Mouse (Mus musculus) thymus, postnatal 25 days (tissue): ENCODE measurements around the gene Rtn4rl2.

ENCODE experiments used
- DNase-seq: peaks from one replicate; pipeline ENCODE4 v3.0.0; 2022

Gene Rtn4rl2

DNA sequence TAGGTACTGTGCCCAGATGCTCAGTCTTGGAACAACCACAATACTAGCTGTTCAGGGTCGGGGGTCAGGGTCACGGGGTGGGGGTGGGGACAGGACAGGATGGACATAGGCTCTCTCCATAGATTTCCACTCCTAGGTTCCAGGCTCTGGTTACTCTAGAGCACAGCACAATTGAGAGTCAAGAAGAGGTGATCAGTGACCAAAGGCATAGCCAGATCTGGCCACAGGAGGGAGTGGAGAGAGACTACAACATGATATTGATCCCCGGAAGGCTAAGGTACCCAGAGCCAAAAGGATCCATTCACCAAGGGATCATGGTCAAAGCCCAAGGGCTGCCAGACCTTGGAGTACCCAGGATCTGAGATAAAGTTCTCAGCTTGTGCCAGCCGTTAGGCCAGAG is 1.9 kb downstream of the Rtn4rl2 start:
- DNase-seq = no peak

DNA sequence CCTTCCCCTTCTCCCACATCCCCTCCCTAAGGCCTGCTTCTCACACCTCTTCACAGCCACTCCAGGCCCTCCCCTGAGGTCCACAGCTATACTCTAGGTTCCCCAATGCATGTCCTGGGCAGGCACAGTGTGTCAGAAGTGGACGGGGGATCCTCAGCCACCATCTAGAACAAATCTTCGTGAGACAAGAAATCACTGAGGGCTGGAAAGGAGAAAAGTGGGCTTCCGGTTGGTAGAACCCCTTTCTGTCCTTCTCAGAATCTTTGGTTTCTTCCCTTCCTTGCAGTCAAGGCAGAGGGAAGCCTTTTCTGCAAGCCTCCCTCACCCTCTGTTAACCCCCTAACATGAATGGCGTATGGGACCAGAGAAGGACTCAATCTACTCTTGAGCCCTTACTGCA is 2.6 kb downstream of the Rtn4rl2 start:
- no peak for DNase-seq

DNA sequence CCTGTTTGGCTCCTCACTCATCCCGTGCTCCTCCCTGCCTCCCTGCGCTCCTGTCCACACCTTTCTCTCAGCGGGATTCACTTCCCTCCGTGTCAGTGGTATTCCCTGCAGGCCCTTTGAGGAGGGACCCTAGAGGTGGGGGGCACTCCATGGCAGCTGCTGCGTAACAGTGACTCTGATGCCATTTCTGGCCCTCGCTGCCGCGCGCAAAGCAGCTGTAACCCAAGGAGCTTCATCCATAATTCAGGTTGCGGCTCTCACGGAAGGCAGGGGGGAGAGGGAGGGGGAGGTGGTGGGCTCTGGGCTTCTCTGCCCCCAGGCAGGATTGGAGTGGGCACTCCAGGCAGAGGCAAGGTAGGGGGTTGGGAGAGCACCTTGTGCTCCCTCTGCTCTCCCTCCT is 3.0 kb downstream of the Rtn4rl2 start:
- no peak for DNase-seq

DNA sequence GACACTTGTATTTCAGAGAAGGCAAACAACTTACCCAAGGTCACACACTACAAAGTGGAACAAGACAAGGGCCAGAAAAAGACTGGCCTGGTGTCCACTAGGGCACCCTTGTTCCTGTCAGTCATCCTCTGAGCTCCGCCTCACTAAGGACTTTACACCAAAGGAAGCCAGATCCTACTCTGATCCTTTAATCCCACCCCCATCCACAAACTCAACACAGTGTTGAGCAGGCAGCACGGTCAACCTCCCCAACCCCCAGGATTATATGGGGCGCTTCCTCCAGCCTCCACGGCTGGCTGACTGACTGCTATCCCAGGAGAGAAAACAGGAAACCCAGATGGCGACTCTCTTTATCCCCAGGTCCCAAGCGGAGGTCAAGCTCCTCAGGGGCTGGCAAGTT is 3.4 kb downstream of the Rtn4rl2 start:
- DNase-seq = no peak

GRCm38 (mm10) chr2:84882606-84883005 is 3.9 kb downstream of the Rtn4rl2 start:
- DNase-seq = no peak

DNA sequence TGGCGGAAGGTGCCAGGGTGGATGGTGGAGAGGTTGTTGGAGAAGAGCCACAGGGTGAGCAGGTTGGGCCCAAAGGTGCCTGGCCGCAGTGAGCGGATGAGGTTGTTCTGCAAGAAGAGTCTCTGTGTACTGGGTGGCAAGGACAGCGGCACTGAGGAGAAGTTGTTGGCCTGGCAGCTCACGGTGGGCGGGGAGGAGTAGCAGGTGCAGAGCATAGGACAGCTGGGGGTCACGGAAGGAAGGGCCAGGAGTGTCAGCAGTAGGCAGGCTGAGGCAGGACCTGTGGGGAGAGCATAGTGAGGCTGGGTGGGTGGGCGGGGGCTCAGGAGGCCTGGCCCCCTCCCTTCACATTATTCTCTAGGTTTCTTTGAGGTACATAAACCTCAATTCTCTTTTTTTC is 5.9 kb downstream of the Rtn4rl2 start:
- DNase-seq = no peak

DNA sequence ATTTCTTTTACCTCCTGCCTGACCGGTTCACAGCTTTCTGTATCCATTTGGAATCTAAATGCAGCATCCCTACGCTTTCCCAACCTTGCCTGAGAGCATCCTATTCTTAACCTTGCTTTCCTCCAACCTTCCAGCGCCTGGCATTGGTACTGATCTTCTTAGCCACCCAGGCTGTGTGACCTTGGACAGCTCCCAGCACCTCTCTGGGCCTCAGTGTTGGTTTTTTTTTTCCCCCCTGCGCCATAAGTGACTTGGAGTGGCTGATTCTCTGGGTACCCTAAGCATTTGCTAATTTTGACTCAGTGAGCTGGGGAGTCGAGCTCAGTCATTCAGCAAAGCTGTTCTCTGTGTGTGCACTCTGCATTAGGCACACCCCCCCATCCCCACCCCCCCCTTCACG is 10.7 kb downstream of the Rtn4rl2 start:
- DNase-seq = no peak

GRCm38 (mm10) chr2:84872105-84872716 is 14.3 kb downstream of the Rtn4rl2 start:
- no peak for DNase-seq

GRCm38 (mm10) chr2:84870623-84871160 is 15.8 kb downstream of the Rtn4rl2 start:
- DNase-seq = no peak

DNA sequence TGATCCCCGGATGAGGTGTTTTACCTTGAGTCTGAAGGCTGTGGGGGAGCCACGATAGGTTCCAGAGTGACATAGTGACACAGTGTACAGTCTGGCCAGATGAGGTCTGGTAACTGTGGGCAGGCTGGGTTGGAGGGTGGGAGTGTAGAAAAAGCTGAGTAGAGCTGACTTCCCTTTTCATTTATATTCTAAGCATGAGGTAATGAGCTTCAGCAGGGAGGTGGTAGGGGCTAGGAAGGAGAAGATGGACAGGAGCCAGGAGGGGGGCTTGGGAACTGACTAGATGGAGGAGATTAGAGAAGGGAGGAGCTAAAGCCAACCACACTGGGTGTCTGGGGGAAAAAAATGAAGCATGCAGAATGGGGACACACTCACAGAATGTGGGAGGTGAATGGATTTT is 17.5 kb downstream of the Rtn4rl2 start:
- no peak for DNase-seq

DNA sequence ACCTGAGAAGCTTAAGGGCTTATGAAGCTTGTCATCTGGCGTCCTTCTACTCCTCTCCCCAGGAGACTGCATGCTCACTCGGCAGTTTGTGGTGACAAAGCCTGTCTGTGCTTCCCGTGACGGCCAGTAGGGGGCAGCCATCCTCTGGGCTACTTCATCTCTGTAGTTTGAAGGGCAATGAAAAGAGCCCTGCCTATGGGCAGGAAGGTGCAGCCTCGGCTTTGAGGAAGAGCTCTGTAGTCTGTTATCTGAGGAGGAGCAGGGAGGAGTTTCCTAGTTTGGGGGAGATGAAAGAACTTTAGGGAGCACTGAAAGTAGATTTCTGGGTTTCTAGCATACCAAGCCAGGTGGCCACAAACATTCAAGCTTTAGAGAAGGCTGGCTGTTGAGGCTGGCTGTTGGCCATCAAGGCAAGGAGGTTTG is 18.0 kb downstream of the Rtn4rl2 start:
- DNase-seq = peak; percentile 82

DNA sequence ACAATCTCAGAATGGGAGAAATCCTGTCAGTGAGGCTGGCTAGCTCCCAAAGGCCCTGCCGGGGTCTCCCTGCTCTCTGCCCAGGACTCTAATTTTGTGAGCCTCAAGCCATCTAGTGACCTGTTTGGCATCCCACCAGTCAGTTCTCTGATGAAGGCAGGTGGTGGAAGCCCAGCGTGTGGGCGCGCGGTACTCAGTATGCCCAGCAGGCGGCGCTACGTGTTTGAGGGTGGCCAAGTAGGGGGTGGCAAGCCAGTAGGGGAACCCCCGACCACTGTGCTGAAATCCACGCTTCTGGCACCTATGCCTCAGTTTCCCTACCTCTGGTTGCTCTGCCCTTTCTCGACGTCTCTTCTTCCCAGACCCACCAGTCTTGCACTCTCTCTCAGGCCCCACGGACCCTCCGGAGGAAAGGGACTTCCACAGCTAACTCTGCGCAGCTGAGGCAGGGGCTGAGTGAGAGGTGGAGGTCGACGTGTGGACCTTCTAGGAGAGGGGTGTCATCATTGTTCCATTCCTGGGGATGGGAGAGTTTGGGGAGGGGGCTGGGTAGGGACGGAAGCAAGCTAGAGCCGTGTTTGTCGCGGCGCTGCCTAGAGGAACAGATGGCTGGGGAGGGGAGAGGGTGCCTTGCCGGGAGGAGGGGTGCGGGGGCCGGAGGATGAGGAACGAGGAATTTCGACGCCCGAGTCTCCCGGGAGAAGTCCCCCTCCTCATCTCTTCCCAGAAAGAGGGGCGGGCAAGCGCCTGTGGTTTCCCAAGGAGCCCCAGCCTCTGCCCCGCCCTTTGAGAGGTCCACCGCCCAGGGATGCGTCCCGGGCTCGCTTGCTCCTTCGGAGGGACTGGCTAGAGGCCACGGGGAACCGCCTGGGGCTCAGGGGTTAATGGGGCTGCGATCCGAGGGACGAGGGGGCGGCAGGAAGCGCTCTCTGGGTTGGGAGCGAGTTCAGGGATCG is 20.6 kb downstream of the Rtn4rl2 start:
- DNase-seq = peak; percentile 68

DNA sequence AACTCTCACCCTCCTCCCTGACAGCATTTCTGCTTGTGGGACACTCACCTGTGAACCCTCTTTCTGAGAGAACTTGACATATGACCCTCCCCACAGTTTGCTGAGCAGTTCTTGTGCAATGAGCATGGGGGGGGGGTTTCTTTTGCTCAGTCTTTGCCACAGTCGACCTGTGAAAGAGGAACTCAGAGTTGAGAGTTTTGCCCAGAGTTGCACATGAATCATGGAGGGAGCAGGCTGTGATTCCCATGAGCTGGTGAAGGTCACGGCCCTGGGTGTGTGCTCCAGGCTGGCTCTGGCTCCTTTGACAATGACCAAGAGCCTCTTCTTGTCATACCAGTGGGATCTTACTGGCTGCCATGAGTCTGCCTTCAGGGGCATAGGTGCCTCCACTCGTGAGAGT is 24.3 kb downstream of the Rtn4rl2 start:
- no peak for DNase-seq

DNA sequence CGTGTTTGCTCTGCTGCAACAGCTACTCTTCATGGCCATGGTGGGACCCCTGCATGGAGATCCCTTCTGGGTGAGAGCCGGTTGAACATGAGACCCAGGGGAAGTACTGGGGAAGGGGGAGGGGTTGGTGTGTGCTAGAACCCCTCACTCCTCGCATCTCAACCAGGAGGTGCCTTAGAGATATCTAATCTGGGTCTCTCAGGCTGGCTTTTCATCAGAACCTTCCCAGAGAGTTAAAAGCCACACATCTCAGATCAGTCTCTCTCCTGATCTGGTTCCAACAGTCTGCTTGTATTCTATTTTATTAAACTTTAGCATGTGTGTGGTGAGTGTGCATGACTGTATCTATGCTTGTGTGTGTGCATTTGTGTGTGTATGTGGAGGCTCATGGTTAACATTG is 25.1 kb downstream of the Rtn4rl2 start:
- DNase-seq = no peak

- DNase-seq = no peak
Measured at GRCm38 (mm10) chr2:84859991-84860780, 26.3 kb downstream of the Rtn4rl2 start.

DNA sequence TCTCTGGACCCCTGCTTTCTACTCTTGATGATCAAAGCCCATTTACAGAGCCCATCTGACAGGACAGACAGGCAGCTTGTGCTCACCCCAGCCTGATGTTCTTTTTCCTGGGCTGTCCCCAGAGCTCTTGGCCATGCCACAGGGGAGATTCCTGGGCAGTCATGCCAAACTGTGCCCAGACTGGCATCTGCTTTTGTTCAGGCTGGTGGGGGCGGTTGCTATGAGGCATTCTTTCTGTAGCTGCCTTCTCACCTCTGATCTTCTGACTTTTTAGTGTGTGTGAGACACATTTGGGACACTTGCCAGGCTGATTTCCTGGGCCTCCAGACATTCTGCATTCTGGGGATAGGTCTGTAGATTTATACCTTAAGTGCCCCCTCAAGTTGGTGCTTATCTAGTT is 28.0 kb downstream of the Rtn4rl2 start:
- no peak for DNase-seq

DNA sequence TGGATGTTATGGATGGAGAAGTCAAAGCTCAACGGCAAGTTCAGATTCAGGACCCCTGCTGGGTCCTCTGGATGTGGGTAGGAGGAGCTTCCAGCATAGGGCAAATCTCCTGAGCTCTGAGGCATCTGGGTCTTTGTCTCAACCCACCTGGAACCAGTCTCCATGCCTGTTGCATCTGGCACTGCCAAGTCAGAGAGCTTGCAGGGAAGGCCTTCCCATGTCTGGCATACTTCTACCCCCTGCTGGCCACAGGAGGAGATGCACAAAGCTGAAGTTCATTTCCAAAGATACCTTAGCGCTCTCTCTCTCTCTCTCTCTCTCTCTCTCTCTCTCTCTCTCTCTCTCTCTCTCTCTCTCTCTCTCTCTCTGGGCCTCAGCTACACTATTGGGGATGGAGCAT is 30.8 kb downstream of the Rtn4rl2 start:
- peak; percentile 64 for DNase-seq

- no peak for DNase-seq
Measured at GRCm38 (mm10) chr2:84851130-84852040, 35.1 kb downstream of the Rtn4rl2 start.

DNA sequence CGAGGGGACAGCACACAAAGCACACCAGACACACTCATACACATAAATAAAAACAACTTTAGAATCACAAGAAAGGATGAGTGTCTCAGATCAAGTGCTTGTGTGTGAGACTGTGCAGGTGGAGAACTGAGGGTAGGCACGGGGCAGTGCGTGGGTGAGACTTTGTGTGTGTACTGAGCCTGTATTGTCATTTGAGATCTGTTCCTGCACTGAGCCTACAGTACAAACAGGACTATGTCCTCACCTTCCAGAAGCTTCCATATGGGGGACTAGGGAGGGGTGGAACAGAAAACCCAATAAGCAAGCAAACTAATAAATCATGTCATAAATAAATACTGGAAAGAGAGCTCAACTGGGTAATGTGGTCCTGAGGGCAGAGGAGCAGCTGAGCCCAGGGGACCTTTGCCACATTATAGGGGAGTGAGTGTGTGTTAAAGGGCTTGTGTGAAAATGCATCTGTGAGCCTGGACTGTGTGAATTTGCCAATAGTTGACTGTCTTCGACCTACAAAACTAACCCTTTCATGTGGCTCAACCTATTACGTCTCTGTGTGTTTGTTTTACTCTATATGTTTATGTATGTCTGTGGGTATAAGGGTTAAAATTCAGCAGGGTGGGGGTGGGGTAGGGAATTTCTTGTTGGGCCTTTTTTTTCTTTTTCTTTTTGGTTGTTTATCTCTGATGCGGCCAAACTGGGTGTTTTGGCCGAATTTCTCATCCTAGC is 35.9 kb downstream of the Rtn4rl2 start:
- no peak for DNase-seq

- no peak for DNase-seq
Measured at GRCm38 (mm10) chr2:84845226-84845625, 41.3 kb downstream of the Rtn4rl2 start.

GRCm38 (mm10) chr2:84843654-84844053 is 42.9 kb downstream of the Rtn4rl2 start:
- DNase-seq = peak; percentile 60
